Mouse (Mus musculus): ENCODE measurements around the gene A930009A15Rik.
A peak's percentile ranks its signal among the peaks of the same experiment; 100 is the strongest.

Gene A930009A15Rik

GRCm38 (mm10) chr10:115569712-115570491 is at the start of gene A930009A15Rik:
Gene A930009A15Rik, plus strand, starts transcription at chr10:115569986.
- DNase-seq, result no peak

- no peak for DNase-seq
Measured at GRCm38 (mm10) chr10:115520200-115521080, 49.3 kb upstream of the A930009A15Rik start.

- DNase-seq, result no peak
Measured at GRCm38 (mm10) chr10:115521081-115521451, 48.7 kb upstream of the A930009A15Rik start.

GRCm38 (mm10) chr10:115528892-115529291 is 40.9 kb upstream of the A930009A15Rik start:
- DNase-seq, result no peak

GRCm38 (mm10) chr10:115529768-115530167 is 40.0 kb upstream of the A930009A15Rik start:
- DNase-seq, result no peak

GRCm38 (mm10) chr10:115530746-115531145 is 39.0 kb upstream of the A930009A15Rik start:
- DNase-seq, result no peak

GRCm38 (mm10) chr10:115542917-115543316 is 26.9 kb upstream of the A930009A15Rik start:
- DNase-seq, result no peak

GRCm38 (mm10) chr10:115550253-115550652 is 19.5 kb upstream of the A930009A15Rik start:
- no peak for DNase-seq

GRCm38 (mm10) chr10:115551069-115551468 is 18.7 kb upstream of the A930009A15Rik start:
- DNase-seq, result no peak

GRCm38 (mm10) chr10:115553352-115554113 is 16.3 kb upstream of the A930009A15Rik start:
- DNase-seq, result no peak

GRCm38 (mm10) chr10:115555191-115555765 is 14.5 kb upstream of the A930009A15Rik start:
- no peak for DNase-seq

- DNase-seq, result no peak
Measured at GRCm38 (mm10) chr10:115556738-115557242, 13.0 kb upstream of the A930009A15Rik start.

- DNase-seq, result peak in 1 of 2 experiments; percentile 5
Measured at GRCm38 (mm10) chr10:115561136-115561880, 8.5 kb upstream of the A930009A15Rik start.

- no peak for DNase-seq
Measured at GRCm38 (mm10) chr10:115562911-115563686, 6.7 kb upstream of the A930009A15Rik start.

- no peak for DNase-seq
Measured at GRCm38 (mm10) chr10:115563961-115564360, 5.8 kb upstream of the A930009A15Rik start.

GRCm38 (mm10) chr10:115570577-115570976 is 791 bp downstream of the A930009A15Rik start:
- no peak for DNase-seq

GRCm38 (mm10) chr10:115571317-115571716 is 1.5 kb downstream of the A930009A15Rik start:
- DNase-seq, result no peak

- no peak for DNase-seq
Measured at GRCm38 (mm10) chr10:115571734-115572440, 2.1 kb downstream of the A930009A15Rik start.

- no peak for DNase-seq
Measured at GRCm38 (mm10) chr10:115579076-115579475, 9.3 kb downstream of the A930009A15Rik start.

- peak in 1 of 2 experiments; percentile 32 for DNase-seq
Measured at GRCm38 (mm10) chr10:115579494-115579893, 9.7 kb downstream of the A930009A15Rik start.
